ENCODE assay signal across 16 mouse cellular contexts in the genomic region with DNA sequence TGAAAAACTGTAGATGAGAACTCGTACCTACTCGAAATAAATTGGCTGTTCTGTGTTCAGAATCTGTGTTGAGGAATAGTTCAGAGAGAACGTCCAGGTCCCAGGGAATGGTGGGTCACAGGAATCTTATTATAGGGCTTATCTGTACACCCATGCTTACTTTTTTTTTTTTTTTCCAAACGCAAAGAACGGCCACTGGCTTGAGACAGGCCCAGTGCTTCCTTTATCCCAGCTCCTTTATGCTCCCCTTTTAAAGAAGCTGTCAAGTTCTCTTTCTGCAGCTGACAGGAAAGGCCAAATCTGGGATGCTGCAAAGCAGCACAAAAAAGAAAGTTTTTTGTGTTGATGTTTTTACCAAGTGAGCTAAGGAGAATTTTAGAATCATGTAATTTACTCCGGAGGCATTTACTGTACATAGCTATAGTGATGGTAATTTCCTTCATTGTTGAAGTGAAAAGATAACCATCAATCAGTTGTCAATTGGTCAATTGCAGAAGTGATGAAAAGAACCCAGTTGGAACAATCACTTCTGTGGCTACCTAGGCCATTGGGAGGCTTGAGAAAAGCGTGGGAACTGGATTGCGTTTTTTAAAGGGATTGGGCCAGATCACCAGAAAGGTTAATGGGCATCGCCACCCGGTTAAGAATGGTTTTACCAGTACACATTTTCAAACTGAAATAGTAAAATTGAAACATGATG.
DNase-seq lines count a peak whose midpoint lies in the region; ATAC-seq and TF ChIP-seq lines count a peak whose summit lies in the region.
"Had no signal": no experiment of that assay in that cellular context is flagged by ENCODE, and none has a peak within 500 bp of the region (broad histone marks: within the 10 kb centered on the region; RNA-seq: fewer than 3 reads in every experiment).

No protein-coding gene starts in this region.

- H3K36me3 ChIP-seq in midbrain, embryonic 11.5 days (ENCODE audit: control insufficient read depth, insufficient read depth, low read length) = no peaks in the 10 kb centered on the region
- no peaks in the 10 kb centered on the region for H3K36me3 ChIP-seq in midbrain, postnatal 0 days (ENCODE audit: insufficient read depth, low read length)
- no peaks in the 10 kb centered on the region for H3K36me3 ChIP-seq in hindbrain, embryonic 13.5 days
- H3K36me3 ChIP-seq in neural tube, embryonic 14.5 days (ENCODE audit: control insufficient read depth, insufficient read depth, low read length) = no peaks in the 10 kb centered on the region
- H3K36me3 ChIP-seq: G1E had no signal

- peak; percentile 86 for DNase-seq in midbrain, embryonic 11.5 days (ENCODE audit: low spot score, missing footprints)
- no peak for DNase-seq in midbrain, postnatal 0 days (ENCODE audit: low spot score)
- DNase-seq in embryo, embryonic 11 days = peak; percentile 64
- no peak for DNase-seq in left cerebral cortex, adult 9 months (ENCODE audit: low spot score in 2 of 2)
- no peak for DNase-seq in urinary bladder, postnatal 14 days (ENCODE audit: low spot score)
- DNase-seq in ovary, postnatal 36 days (ENCODE audit: low spot score) = no peak
- DNase-seq: adrenal gland, postnatal 36 days; cerebellum, postnatal 36 days; kidney, postnatal 25 days; lung, postnatal 14 days; spleen, adult 18-20 months had no signal

- no peak for TF ChIP-seq CTCF in midbrain, postnatal 0 days (IDR thresholded peaks at IDR 0.05)

- peak overlapping the region; percentile 7; the same call in 1 of the 2 replicates for H3K4me2 ChIP-seq in midbrain, embryonic 11.5 days
- no peak overlapping the region for H3K4me2 ChIP-seq in midbrain, postnatal 0 days (ENCODE audit: low read depth, low read length, poor library complexity, severe bottlenecking)
- H3K4me2 ChIP-seq in hindbrain, embryonic 13.5 days = no peak overlapping the region
- no peak overlapping the region for H3K4me2 ChIP-seq in neural tube, embryonic 14.5 days (ENCODE audit: low read depth, low read length)

- peak; percentile 65 for ATAC-seq in midbrain, embryonic 11.5 days (ENCODE audit: low FRiP score)
- no peak for ATAC-seq in midbrain, postnatal 0 days (ENCODE audit: low FRiP score)
- ATAC-seq in hindbrain, embryonic 13.5 days (ENCODE audit: low FRiP score) = peak; percentile 14; the same call in 1 of the 2 replicates
- peak; percentile 57 for ATAC-seq in neural tube, embryonic 14.5 days (ENCODE audit: low read depth)
- ATAC-seq: intestine, postnatal 0 days had no signal

- H3K4me3 ChIP-seq in midbrain, embryonic 11.5 days (ENCODE audit: low read depth, low read length) = no peak overlapping the region
- H3K4me3 ChIP-seq in midbrain, postnatal 0 days (ENCODE audit: low read depth, low read length) = no peak overlapping the region
- H3K4me3 ChIP-seq in hindbrain, embryonic 13.5 days = no peak overlapping the region
- no peak overlapping the region for H3K4me3 ChIP-seq in neural tube, embryonic 14.5 days (ENCODE audit: low read depth, low read length)

- H3K9ac ChIP-seq in midbrain, embryonic 11.5 days (ENCODE audit: low read length) = no peak overlapping the region
- no peak overlapping the region for H3K9ac ChIP-seq in midbrain, postnatal 0 days (replicated peaks; ENCODE audit: low read length, poor library complexity, severe bottlenecking)
- H3K9ac ChIP-seq in hindbrain, embryonic 13.5 days = no peak overlapping the region
- no peak overlapping the region for H3K9ac ChIP-seq in neural tube, embryonic 14.5 days (replicated peaks; ENCODE audit: low read depth, low read length)
- H3K9ac ChIP-seq: liver, embryonic 14.5 days had no signal

- 19% methylated on average over 10 of the region's 10 CpGs for WGBS in midbrain, embryonic 11.5 days
- WGBS in midbrain, postnatal 0 days = 32% methylated on average over 10 of the region's 10 CpGs
- 13% methylated on average over 10 of the region's 10 CpGs for WGBS in hindbrain, embryonic 13.5 days
- WGBS in neural tube, embryonic 14.5 days = 14% methylated on average over 10 of the region's 10 CpGs

- peak overlapping the region; percentile 48 for H3K27ac ChIP-seq in midbrain, embryonic 11.5 days (ENCODE audit: low read depth, low read length)
- no peak overlapping the region for H3K27ac ChIP-seq in midbrain, postnatal 0 days (ENCODE audit: low read depth, low read length)
- H3K27ac ChIP-seq in hindbrain, embryonic 13.5 days = 0 out of 2 replicates have a peak overlapping the region, but pooled peaks have one; percentile 3
- 0 out of 2 replicates have a peak overlapping the region, but pooled peaks have one; percentile 16 for H3K27ac ChIP-seq in neural tube, embryonic 14.5 days (ENCODE audit: low read depth, low read length)
- H3K27ac ChIP-seq: liver, embryonic 14.5 days had no signal

- H3K4me1 ChIP-seq in midbrain, embryonic 11.5 days (ENCODE audit: control insufficient read depth, insufficient read depth, low read length) = peaks cover 29% of the 10 kb centered on the region
- no peaks in the 10 kb centered on the region for H3K4me1 ChIP-seq in midbrain, postnatal 0 days (ENCODE audit: insufficient read depth, low read length)
- H3K4me1 ChIP-seq in hindbrain, embryonic 13.5 days (replicated peaks) = peaks cover 19% of the 10 kb centered on the region
- 0 out of 2 replicates have a peak, but pooled peaks cover 3% of the 10 kb centered on the region for H3K4me1 ChIP-seq in neural tube, embryonic 14.5 days (ENCODE audit: control insufficient read depth, insufficient read depth, low read length)

- no peaks in the 10 kb centered on the region for H3K27me3 ChIP-seq in midbrain, embryonic 11.5 days (ENCODE audit: control insufficient read depth, insufficient read depth, low read length)
- H3K27me3 ChIP-seq in midbrain, postnatal 0 days (ENCODE audit: insufficient read depth, low read length) = no peaks in the 10 kb centered on the region
- H3K27me3 ChIP-seq in hindbrain, embryonic 13.5 days = 0 out of 2 replicates have a peak, but pooled peaks cover 3% of the 10 kb centered on the region
- H3K27me3 ChIP-seq in neural tube, embryonic 14.5 days (ENCODE audit: control insufficient read depth, insufficient read depth, low read length) = no peaks in the 10 kb centered on the region

- H3K9me3 ChIP-seq in midbrain, embryonic 11.5 days (ENCODE audit: control insufficient read depth, low read length) = no peaks in the 10 kb centered on the region
- H3K9me3 ChIP-seq in midbrain, postnatal 0 days (ENCODE audit: low read length) = no peaks in the 10 kb centered on the region
- H3K9me3 ChIP-seq in hindbrain, embryonic 13.5 days = no peaks in the 10 kb centered on the region
- no peaks in the 10 kb centered on the region for H3K9me3 ChIP-seq in neural tube, embryonic 14.5 days (ENCODE audit: control insufficient read depth, low read length)

Comparison
In these comparisons a context has a peak if more than half of its experiments do, and no peak if none do; other contexts are left out.
1. DNase-seq: peak in midbrain, embryonic 11.5 days (single experiment) and embryo, embryonic 11 days (single experiment); none in midbrain, postnatal 0 days (single experiment), left cerebral cortex, adult 9 months (0 of 2), urinary bladder, postnatal 14 days (single experiment) and ovary, postnatal 36 days (single experiment).